ENCODE assay signal across 22 mouse cellular contexts in the genomic region with DNA sequence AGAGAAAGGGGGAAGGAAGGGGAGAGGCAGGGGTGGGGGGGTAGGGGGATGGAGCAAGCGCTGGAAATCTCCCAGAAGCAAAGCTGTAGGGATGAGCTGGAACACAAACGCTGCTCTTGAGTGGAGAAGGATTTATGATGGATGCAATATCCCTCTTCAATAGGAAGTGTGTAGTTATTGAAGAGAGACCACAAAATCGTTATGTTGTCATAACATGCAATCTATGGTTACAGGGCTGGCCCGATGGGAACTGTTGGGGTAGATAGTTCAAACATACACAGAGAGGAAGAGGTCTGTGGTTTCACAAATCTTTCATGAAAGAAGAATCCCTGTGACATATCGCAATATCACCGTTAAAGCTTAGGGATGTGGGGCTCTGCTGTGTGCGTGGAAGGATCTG.
A peak's percentile ranks its signal among the peaks of the same experiment; 100 is the strongest.
DNase-seq lines count a peak whose midpoint lies in the region; ATAC-seq and TF ChIP-seq lines count a peak whose summit lies in the region.
"Had no signal": no experiment of that assay in that cellular context is flagged by ENCODE, and none has a peak within 500 bp of the region (broad histone marks: within the 10 kb centered on the region; RNA-seq: fewer than 3 reads in every experiment).

No protein-coding gene starts in this region.

- no peak overlapping the region for H3K4me2 ChIP-seq in limb, embryonic 14.5 days (replicated peaks; ENCODE audit: low read depth, low read length, severe bottlenecking)
- H3K4me2 ChIP-seq in hindbrain, embryonic 16.5 days (ENCODE audit: low read length), result no peak overlapping the region
- no peak overlapping the region for H3K4me2 ChIP-seq in neural tube, embryonic 15.5 days
- H3K4me2 ChIP-seq: embryonic facial prominence, embryonic 12.5 days; forebrain, embryonic 13.5 days; heart, embryonic 12.5 days; hindbrain, embryonic 15.5 days had no signal

- TF ChIP-seq POLR2A in limb, embryonic 14.5 days (IDR thresholded peaks at IDR 0.05; ENCODE audit: borderline replicate concordance, extremely low read depth, insufficient read depth, insufficient read length), result no peak

- no peak overlapping the region for H3K27ac ChIP-seq in limb, embryonic 14.5 days (replicated peaks; ENCODE audit: low read depth, low read length)
- H3K27ac ChIP-seq in limb, embryonic 10.5 days, result no peak overlapping the region
- H3K27ac ChIP-seq in hindbrain, embryonic 16.5 days (ENCODE audit: low read depth, low read length), result no peak overlapping the region
- H3K27ac ChIP-seq in neural tube, embryonic 15.5 days (replicated peaks), result no peak overlapping the region
- H3K27ac ChIP-seq: embryonic facial prominence, embryonic 12.5 days; forebrain, embryonic 13.5 days; hindbrain, embryonic 15.5 days had no signal

- WGBS in limb, embryonic 14.5 days, result 73% methylated on average over 7 of the region's 7 CpGs
- 89% methylated on average over 7 of the region's 7 CpGs for WGBS in limb, embryonic 10.5 days
- 90% methylated on average over 7 of the region's 7 CpGs for WGBS in hindbrain, embryonic 16.5 days
- 78% methylated on average over 7 of the region's 7 CpGs for WGBS in neural tube, embryonic 15.5 days

- H3K36me3 ChIP-seq in limb, embryonic 14.5 days (ENCODE audit: control insufficient read depth, insufficient read depth, low read length), result no peaks in the 10 kb centered on the region
- H3K36me3 ChIP-seq in limb, embryonic 10.5 days, result no peaks in the 10 kb centered on the region
- no peaks in the 10 kb centered on the region for H3K36me3 ChIP-seq in C2C12 (ENCODE audit: control insufficient read depth, insufficient read depth)
- no peaks in the 10 kb centered on the region for H3K36me3 ChIP-seq in hindbrain, embryonic 16.5 days (ENCODE audit: control insufficient read depth, insufficient read depth, low read length)
- H3K36me3 ChIP-seq in neural tube, embryonic 15.5 days, result no peaks in the 10 kb centered on the region
- H3K36me3 ChIP-seq: embryonic facial prominence, embryonic 12.5 days; G1E; heart, embryonic 12.5 days; hindbrain, embryonic 15.5 days had no signal

- no peak for TF ChIP-seq CTCF in C2C12 (IDR thresholded peaks at IDR 0.05; ENCODE audit: control insufficient read depth, insufficient read depth, insufficient read length)

- H3K9ac ChIP-seq in limb, embryonic 14.5 days (ENCODE audit: low read depth, low read length, severe bottlenecking), result no peak overlapping the region
- no peak overlapping the region for H3K9ac ChIP-seq in hindbrain, embryonic 16.5 days (ENCODE audit: low read depth, low read length)
- H3K9ac ChIP-seq in neural tube, embryonic 15.5 days (replicated peaks), result no peak overlapping the region
- H3K9ac ChIP-seq: embryonic facial prominence, embryonic 12.5 days; forebrain, embryonic 13.5 days; heart, embryonic 12.5 days; hindbrain, embryonic 15.5 days had no signal

- DNase-seq in limb, embryonic 14.5 days (ENCODE audit: low spot score), result peak; percentile 23
- no peak for DNase-seq in limb, embryonic 10.5 days (ENCODE audit: low spot score)
- no peak for DNase-seq in right cerebral cortex, postnatal 25 days
- DNase-seq: adrenal gland, adult 2 months; adrenal gland, postnatal 25 days; cerebellum, adult 18-20 months; cerebellum, adult 9-11 months; embryo, embryonic 11 days had no signal

- H3ac ChIP-seq in C2C12 (ENCODE audit: control insufficient read depth, insufficient read length, low read depth), result no peak overlapping the region

- no peaks in the 10 kb centered on the region for H3K9me3 ChIP-seq in limb, embryonic 14.5 days (ENCODE audit: control insufficient read depth, low read length)
- no peaks in the 10 kb centered on the region for H3K9me3 ChIP-seq in limb, embryonic 10.5 days (replicated peaks)
- H3K9me3 ChIP-seq in hindbrain, embryonic 16.5 days (ENCODE audit: control insufficient read depth, low read length), result no peaks in the 10 kb centered on the region
- H3K9me3 ChIP-seq in neural tube, embryonic 15.5 days (replicated peaks), result no peaks in the 10 kb centered on the region
- H3K9me3 ChIP-seq: embryonic facial prominence, embryonic 12.5 days; forebrain, embryonic 13.5 days; G1E; heart, embryonic 12.5 days; hindbrain, embryonic 15.5 days had no signal

- no peak overlapping the region for H3K4me3 ChIP-seq in limb, embryonic 14.5 days (replicated peaks; ENCODE audit: low read length)
- no peak overlapping the region for H3K4me3 ChIP-seq in limb, embryonic 10.5 days
- no peak overlapping the region for H3K4me3 ChIP-seq in C2C12 (ENCODE audit: insufficient read depth, poor library complexity, severe bottlenecking)
- no peak overlapping the region for H3K4me3 ChIP-seq in hindbrain, embryonic 16.5 days (ENCODE audit: low read length)
- no peak overlapping the region for H3K4me3 ChIP-seq in neural tube, embryonic 15.5 days (replicated peaks)
- H3K4me3 ChIP-seq: embryonic facial prominence, embryonic 12.5 days; forebrain, embryonic 13.5 days; heart, embryonic 12.5 days; hindbrain, embryonic 15.5 days had no signal

- peaks cover 50% of the 10 kb centered on the region for H3K79me2 ChIP-seq in C2C12 (ENCODE audit: control insufficient read depth, insufficient read depth)

- no peak for ATAC-seq in limb, embryonic 14.5 days (ENCODE audit: low FRiP score, low read depth)
- peak; percentile 97 for ATAC-seq in common myeloid progenitor, adult 5-6 weeks (replicated peaks; ENCODE audit: low read depth, poor library complexity, severe bottlenecking)
- ATAC-seq in megakaryocyte, adult 5-6 weeks (ENCODE audit: poor library complexity, severe bottlenecking), result peak; percentile 70
- ATAC-seq in hindbrain, embryonic 16.5 days, result no peak
- ATAC-seq in neural tube, embryonic 15.5 days (ENCODE audit: low FRiP score), result no peak
- ATAC-seq: activated CD4-positive, CD25-positive, alpha-beta regulatory T cell, adult 4 months; CD4-positive, CD25-positive, alpha-beta regulatory T cell, adult 4 months; forebrain, embryonic 13.5 days; inflammation-experienced regulatory T-cells, adult 6 months; intestine, postnatal 0 days had no signal

- H3K27me3 ChIP-seq in limb, embryonic 14.5 days (ENCODE audit: control insufficient read depth, insufficient read depth, low read length), result no peaks in the 10 kb centered on the region
- no peaks in the 10 kb centered on the region for H3K27me3 ChIP-seq in limb, embryonic 10.5 days (ENCODE audit: low read depth, poor library complexity, severe bottlenecking)
- H3K27me3 ChIP-seq in C2C12 (ENCODE audit: control insufficient read depth, insufficient read depth, insufficient read length), result no peaks in the 10 kb centered on the region
- H3K27me3 ChIP-seq in hindbrain, embryonic 16.5 days (replicated peaks; ENCODE audit: control insufficient read depth, insufficient read depth, low read length), result no peaks in the 10 kb centered on the region
- H3K27me3 ChIP-seq in neural tube, embryonic 15.5 days (replicated peaks), result no peaks in the 10 kb centered on the region
- H3K27me3 ChIP-seq: embryonic facial prominence, embryonic 12.5 days; forebrain, embryonic 13.5 days; heart, embryonic 12.5 days; hindbrain, embryonic 15.5 days had no signal

- H3K79me3 ChIP-seq in C2C12 (ENCODE audit: low read depth), result peaks cover 20% of the 10 kb centered on the region

- H3K4me1 ChIP-seq in limb, embryonic 14.5 days (ENCODE audit: control insufficient read depth, insufficient read depth, low read length), result peaks cover 4% of the 10 kb centered on the region; the same call in 1 of the 2 replicates
- no peaks in the 10 kb centered on the region for H3K4me1 ChIP-seq in limb, embryonic 10.5 days
- H3K4me1 ChIP-seq in hindbrain, embryonic 16.5 days (ENCODE audit: control insufficient read depth, insufficient read depth, low read depth, low read length), result no peaks in the 10 kb centered on the region
- H3K4me1 ChIP-seq in neural tube, embryonic 15.5 days, result no peaks in the 10 kb centered on the region
- H3K4me1 ChIP-seq: embryonic facial prominence, embryonic 12.5 days; hindbrain, embryonic 15.5 days had no signal

TF ChIP-seq in C2C12, 6 proteins besides CTCF, POLR2A, EP300 and RAD21:
- TF ChIP-seq MAX (IDR thresholded peaks at IDR 0.05), result no peak
- no peak for TF ChIP-seq FOSL1 (IDR thresholded peaks at IDR 0.05; ENCODE audit: insufficient read depth, low read length, poor library complexity, severe bottlenecking)
- TF ChIP-seq USF1 (IDR thresholded peaks at IDR 0.05; ENCODE audit: low read depth), result no peak
- peak; percentile 44 for TF ChIP-seq CEBPB (IDR thresholded peaks at IDR 0.05; ENCODE audit: low read depth)

Comparison
In these comparisons a context has a peak if more than half of its experiments do, and no peak if none do; other contexts are left out.
1. ATAC-seq: peak in common myeloid progenitor, adult 5-6 weeks (single experiment) and megakaryocyte, adult 5-6 weeks (single experiment); none in limb, embryonic 14.5 days (single experiment), hindbrain, embryonic 16.5 days (single experiment) and neural tube, embryonic 15.5 days (single experiment).